Mouse (Mus musculus): ENCODE data around the gene Lsm4. TPM values are rescaled to one million over a fixed set of nuclear protein-coding genes. Genes with fewer than 3 reads are reported as not detected.

Lsm4 gene
- polyA plus RNA-seq, 1 experiment from 2014 or later: 269 TPM

GRCm38 (mm10) chr8:70724216-70724615 lies 51.2 kb downstream of the Lsm4 start:
- 0 out of 2 replicates have a peak, but pooled peaks have one; percentile 1 for ATAC-seq
- H3K9ac ChIP-seq: no peak overlapping the region; the same call in 1 of the 2 replicates
- WGBS (ENCODE audit: insufficient replicate concordance): 64% methylated on average over 12 of the region's 12 CpGs
- H3K27ac ChIP-seq: peak overlapping the region; percentile 73
- no peak overlapping the region for H3K4me3 ChIP-seq
- H3K27me3 ChIP-seq (replicated peaks): peaks cover 59% of the 10 kb centered on the region
- no peak overlapping the region for H3K4me2 ChIP-seq
- no peaks in the 10 kb centered on the region for H3K36me3 ChIP-seq
- H3K9me3 ChIP-seq (replicated peaks): no peaks in the 10 kb centered on the region
- H3K4me1 ChIP-seq: peaks cover 9% of the 10 kb centered on the region; the same call in 1 of the 2 replicates

DNA sequence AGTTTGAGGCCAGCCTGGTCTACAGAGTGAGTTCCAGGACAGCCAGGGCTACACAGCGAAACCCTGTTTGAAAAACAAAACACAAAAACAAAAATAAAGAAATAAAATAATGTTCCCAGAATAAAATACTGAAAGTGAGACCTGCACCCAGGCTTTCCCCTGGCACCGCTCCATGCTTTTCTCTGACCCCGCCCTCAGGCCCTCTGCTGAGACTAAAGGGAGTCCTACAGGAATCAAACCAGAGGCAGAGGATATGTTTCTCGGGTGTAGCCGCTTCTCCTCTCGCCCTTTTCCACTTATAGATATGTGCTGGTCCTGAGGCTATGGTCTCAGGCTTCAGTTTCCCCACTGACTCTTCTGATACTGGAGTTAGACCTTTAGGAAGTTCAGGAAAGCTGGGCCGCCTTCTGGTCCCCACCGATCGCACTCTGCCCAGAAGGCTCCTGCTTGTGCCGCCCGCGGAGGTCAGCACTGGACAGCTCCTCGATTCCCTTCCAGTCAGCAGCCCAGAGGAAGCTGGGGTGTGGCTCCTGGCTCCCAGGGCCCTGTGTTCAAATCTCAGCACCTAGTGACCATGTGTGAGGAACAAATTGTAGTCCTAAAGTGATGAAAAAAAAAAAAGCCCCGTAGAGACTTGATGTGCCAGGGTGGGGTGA lies 52.9 kb downstream of the Lsm4 start:
- no peak overlapping the region for H3K4me2 ChIP-seq
- H3K4me3 ChIP-seq: no peak overlapping the region
- H3K27me3 ChIP-seq (replicated peaks): peaks cover 68% of the 10 kb centered on the region
- H3K4me1 ChIP-seq: peaks cover 18% of the 10 kb centered on the region; the same call in 1 of the 2 replicates
- no peak overlapping the region for H3K27ac ChIP-seq
- H3K9ac ChIP-seq: no peak overlapping the region
- 21% methylated on average over 14 of the region's 14 CpGs for WGBS (ENCODE audit: insufficient replicate concordance)
- H3K9me3 ChIP-seq (replicated peaks): no peaks in the 10 kb centered on the region
- ATAC-seq: no peak
- H3K36me3 ChIP-seq: no peaks in the 10 kb centered on the region

- peaks cover 76% of the 10 kb centered on the region for H3K27me3 ChIP-seq (replicated peaks)
- WGBS (ENCODE audit: insufficient replicate concordance): 45% methylated on average over 11 of the region's 11 CpGs
- H3K4me1 ChIP-seq: peaks cover 18% of the 10 kb centered on the region; the same call in 1 of the 2 replicates
- no peak overlapping the region for H3K4me2 ChIP-seq
- H3K36me3 ChIP-seq: no peaks in the 10 kb centered on the region
- no peak overlapping the region for H3K9ac ChIP-seq
- no peak overlapping the region for H3K4me3 ChIP-seq
- ATAC-seq: no peak
- H3K9me3 ChIP-seq (replicated peaks): no peaks in the 10 kb centered on the region
- no peak overlapping the region for H3K27ac ChIP-seq
Measured at GRCm38 (mm10) chr8:70726721-70727120, 53.7 kb downstream of the Lsm4 start.

Other genes with a start within 250 kb of the Lsm4 start
- 6.6 and 6.9 TPM in 2 replicates for gene Crtc1, start 233.7 kb upstream of the Lsm4 start, polyA plus RNA-seq (2016; fragmentation: Nextera tagmentation; extraction: Ambion mirVana)
- gene Klhl26, start 196.3 kb upstream of the Lsm4 start, polyA plus RNA-seq (2016; fragmentation: Nextera tagmentation; extraction: Ambion mirVana): 9.4 and 9.5 TPM in 2 replicates
- gene Tmem59l, start 185.9 kb upstream of the Lsm4 start, polyA plus RNA-seq (2016; fragmentation: Nextera tagmentation; extraction: Ambion mirVana): 0.18 and 0.37 TPM in 2 replicates
- 3.9 and 4.0 TPM in 2 replicates for gene Crlf1, start 180.1 kb upstream of the Lsm4 start, polyA plus RNA-seq (2016; fragmentation: Nextera tagmentation; extraction: Ambion mirVana)
- 85.6 and 86.6 TPM in 2 replicates for gene Rex1bd, start 166.5 kb upstream of the Lsm4 start, polyA plus RNA-seq (2016; fragmentation: Nextera tagmentation; extraction: Ambion mirVana)
- gene Uba52, start 162.4 kb upstream of the Lsm4 start, polyA plus RNA-seq (2016; fragmentation: Nextera tagmentation; extraction: Ambion mirVana): 841 and 876 TPM in 2 replicates
- gene Fkbp8, start 145.5 kb upstream of the Lsm4 start, polyA plus RNA-seq (2016; fragmentation: Nextera tagmentation; extraction: Ambion mirVana): 223 and 224 TPM in 2 replicates
- 44.7 and 45.0 TPM in 2 replicates for gene Kxd1, start 145.3 kb upstream of the Lsm4 start, polyA plus RNA-seq (2016; fragmentation: Nextera tagmentation; extraction: Ambion mirVana)
- 13.1 TPM in 2 replicates for gene Ell, start 133.8 kb upstream of the Lsm4 start, polyA plus RNA-seq (2016; fragmentation: Nextera tagmentation; extraction: Ambion mirVana)
- gene Isyna1, start 78.9 kb upstream of the Lsm4 start, polyA plus RNA-seq (2016; fragmentation: Nextera tagmentation; extraction: Ambion mirVana): 114 and 115 TPM in 2 replicates
- 96.4 and 98.0 TPM in 2 replicates for gene Ssbp4, start 64.4 kb upstream of the Lsm4 start, polyA plus RNA-seq (2016; fragmentation: Nextera tagmentation; extraction: Ambion mirVana)
- 4.1 and 4.6 TPM in 2 replicates for gene Lrrc25, start 57.1 kb upstream of the Lsm4 start, polyA plus RNA-seq (2016; fragmentation: Nextera tagmentation; extraction: Ambion mirVana)
- gene Gdf15, start 40.8 kb upstream of the Lsm4 start, polyA plus RNA-seq (2016; fragmentation: Nextera tagmentation; extraction: Ambion mirVana): 4.4 and 4.9 TPM in 2 replicates
- 19.6 and 24.2 TPM in 2 replicates for gene Pgpep1, start 12.9 kb upstream of the Lsm4 start, polyA plus RNA-seq (2016; fragmentation: Nextera tagmentation; extraction: Ambion mirVana)
- gene Jund, start 25.7 kb downstream of the Lsm4 start, polyA plus RNA-seq (2016; fragmentation: Nextera tagmentation; extraction: Ambion mirVana): 59.5 and 66.8 TPM in 2 replicates
- gene Iqcn, start 30.2 kb downstream of the Lsm4 start, polyA plus RNA-seq (2016; fragmentation: Nextera tagmentation; extraction: Ambion mirVana): not detected in 2 replicates
- not detected in 2 replicates for gene Gm3336, start 45.3 kb downstream of the Lsm4 start, polyA plus RNA-seq (2016; fragmentation: Nextera tagmentation; extraction: Ambion mirVana)
- gene Pde4c, start 50.5 kb downstream of the Lsm4 start, polyA plus RNA-seq (2016; fragmentation: Nextera tagmentation; extraction: Ambion mirVana): 0.56 and 0.71 TPM in 2 replicates
- gene Rab3a, start 81.4 kb downstream of the Lsm4 start, polyA plus RNA-seq (2016; fragmentation: Nextera tagmentation; extraction: Ambion mirVana): 3.3 and 3.9 TPM in 2 replicates
- 52.2 and 52.7 TPM in 2 replicates for gene Mpv17l2, start 87.7 kb downstream of the Lsm4 start, polyA plus RNA-seq (2016; fragmentation: Nextera tagmentation; extraction: Ambion mirVana)
- 23.3 and 27.3 TPM in 2 replicates for gene Pik3r2, start 103.5 kb downstream of the Lsm4 start, polyA plus RNA-seq (2016; fragmentation: Nextera tagmentation; extraction: Ambion mirVana)
- 9.8 and 10.4 TPM in 2 replicates for gene Mast3, start 131.8 kb downstream of the Lsm4 start, polyA plus RNA-seq (2016; fragmentation: Nextera tagmentation; extraction: Ambion mirVana)
- gene Il12rb1, start 135.2 kb downstream of the Lsm4 start, polyA plus RNA-seq (2016; fragmentation: Nextera tagmentation; extraction: Ambion mirVana): 0.18 and 0.22 TPM in 2 replicates
- 16.1 and 17.8 TPM in 2 replicates for gene Arrdc2, start 166.5 kb downstream of the Lsm4 start, polyA plus RNA-seq (2016; fragmentation: Nextera tagmentation; extraction: Ambion mirVana)
- 0.55 and 0.72 TPM in 2 replicates for gene Kcnn1, start 190.0 kb downstream of the Lsm4 start, polyA plus RNA-seq (2016; fragmentation: Nextera tagmentation; extraction: Ambion mirVana)
- gene Ccdc124, start 200.7 kb downstream of the Lsm4 start, polyA plus RNA-seq (2016; fragmentation: Nextera tagmentation; extraction: Ambion mirVana): 78.8 and 81.1 TPM in 2 replicates
- gene Slc5a5, start 219.5 kb downstream of the Lsm4 start, polyA plus RNA-seq (2016; fragmentation: Nextera tagmentation; extraction: Ambion mirVana): 0.08 and 0.11 TPM in 2 replicates
- 3,066 and 3,170 TPM in 2 replicates for gene Rpl18a, start 224.2 kb downstream of the Lsm4 start, polyA plus RNA-seq (2016; fragmentation: Nextera tagmentation; extraction: Ambion mirVana)
- 28.4 and 30.9 TPM in 2 replicates for gene Map1s, start 232.7 kb downstream of the Lsm4 start, polyA plus RNA-seq (2016; fragmentation: Nextera tagmentation; extraction: Ambion mirVana)